Mouse (Mus musculus): ENCODE measurements around the gene Mccc2. TPM values are rescaled to one million over a fixed set of nuclear protein-coding genes. Genes with fewer than 3 reads are reported as not detected.

The Mccc2 gene
- total RNA-seq (2021) (10 to 100 TPM; 66.6 to 87.3 TPM), polyA plus RNA-seq (2012; rRNA removed) (63.3 and 72.2 TPM in 2 replicates)
- long read RNA-seq, transcript Mccc2-201 (17 exons, 2,123 nt) = major isoform, 101 of 109 reads
- long read RNA-seq, partial matches to known transcripts = 2 of 109 reads
- long read RNA-seq, other reads (novel, unspliced or antisense) = 6 of 109 reads

DNA sequence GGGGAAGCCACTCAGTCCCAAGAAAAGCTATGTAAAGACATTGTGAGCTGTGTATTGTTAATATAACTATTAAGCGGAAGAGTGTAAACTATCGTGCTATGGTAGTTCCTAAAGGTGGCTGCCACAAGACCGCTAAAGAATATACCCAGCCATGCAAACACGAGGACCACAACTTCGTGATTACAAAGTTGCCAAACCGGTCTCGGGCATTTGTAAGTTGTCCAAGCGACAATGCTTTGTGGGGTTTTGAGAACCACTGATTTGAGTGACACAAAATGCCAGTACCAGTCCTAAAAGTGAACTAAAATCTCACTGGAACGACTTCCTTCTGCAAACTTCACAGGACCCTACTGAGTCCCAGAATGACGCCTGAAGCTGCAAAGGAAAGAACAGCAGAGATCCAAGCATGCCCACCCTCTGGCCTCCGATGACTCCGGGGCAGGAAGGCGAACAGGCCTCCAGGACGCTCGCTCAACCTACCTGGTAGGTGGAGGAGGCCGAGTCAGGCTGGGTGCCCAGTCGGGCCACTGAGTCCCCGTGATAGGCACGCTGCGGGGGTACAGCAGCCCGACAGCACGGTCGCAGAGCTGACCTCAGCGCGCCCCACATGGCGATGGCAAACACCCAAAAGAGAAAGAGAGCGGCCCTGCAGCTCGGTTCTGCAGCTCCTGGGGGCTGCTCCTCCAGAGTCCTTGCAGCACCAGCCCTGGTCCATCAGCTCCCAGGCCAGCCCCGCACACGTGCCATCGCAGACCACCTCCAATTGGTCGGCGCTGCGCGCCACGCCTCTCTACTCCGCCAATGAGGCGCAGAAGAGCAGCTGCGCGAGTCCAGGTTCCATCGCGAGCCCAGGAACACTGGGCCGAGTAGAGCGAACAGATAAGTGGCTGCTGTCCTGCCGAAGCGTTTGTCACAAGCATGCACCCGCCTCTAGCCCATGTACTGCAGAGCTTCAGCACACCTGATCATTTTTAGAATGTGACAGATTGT is at the start of gene Mccc2:
TSS of gene Mccc2 (minus strand) at position 734 of the 990 bp plus-strand sequence.
- peak; percentile 92 for DNase-seq

DNA sequence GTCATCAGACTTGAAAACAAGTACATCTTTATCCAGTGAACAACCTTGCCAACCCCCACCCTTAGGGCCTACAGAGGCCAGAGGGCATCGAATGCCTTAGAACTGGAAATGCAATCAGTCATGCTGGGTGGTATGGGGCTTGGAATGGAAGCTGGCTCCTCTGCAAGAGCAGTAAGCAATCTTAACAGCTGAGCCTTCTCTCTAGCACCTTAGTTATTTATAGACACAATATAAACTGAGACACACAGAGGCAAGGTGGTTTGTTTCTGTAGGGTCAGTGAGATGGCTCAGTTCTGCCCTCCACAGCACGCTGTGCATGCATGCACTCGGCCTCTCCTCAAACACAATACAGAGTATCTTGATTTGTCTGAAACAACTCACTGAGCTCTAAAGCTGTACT is 48.5 kb upstream of the Mccc2 start:
- DNase-seq = no peak

DNA sequence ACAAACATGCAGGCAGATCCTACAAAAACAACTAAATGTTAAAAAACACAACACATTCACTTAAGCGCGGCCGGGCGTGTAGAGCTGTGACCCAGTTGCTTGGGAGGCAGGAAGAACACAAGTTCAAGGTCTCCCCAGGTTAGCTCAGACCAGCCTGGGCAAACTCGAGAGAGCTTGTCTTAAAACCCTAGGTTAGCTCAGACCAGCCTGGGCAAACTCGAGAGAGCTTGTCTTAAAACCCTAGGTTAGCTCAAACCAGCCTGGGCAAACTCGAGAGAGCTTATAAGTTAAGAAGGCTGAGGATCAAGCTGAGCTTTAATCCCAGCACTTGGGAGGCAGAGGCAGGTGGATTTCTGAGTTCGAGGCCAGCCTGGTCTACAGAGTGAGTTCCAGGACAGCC is 42.3 kb upstream of the Mccc2 start:
- DNase-seq = peak; percentile 8

- DNase-seq = no peak
These were observed 10.6 kb upstream of the Mccc2 start for GRCm38 (mm10) chr13:100026013-100026412.

- no peak for DNase-seq
These were observed 1.5 kb upstream of the Mccc2 start for GRCm38 (mm10) chr13:100016891-100017290.

GRCm38 (mm10) chr13:100015937-100016336 is 498 bp upstream of the Mccc2 start:
- DNase-seq = no peak

DNA sequence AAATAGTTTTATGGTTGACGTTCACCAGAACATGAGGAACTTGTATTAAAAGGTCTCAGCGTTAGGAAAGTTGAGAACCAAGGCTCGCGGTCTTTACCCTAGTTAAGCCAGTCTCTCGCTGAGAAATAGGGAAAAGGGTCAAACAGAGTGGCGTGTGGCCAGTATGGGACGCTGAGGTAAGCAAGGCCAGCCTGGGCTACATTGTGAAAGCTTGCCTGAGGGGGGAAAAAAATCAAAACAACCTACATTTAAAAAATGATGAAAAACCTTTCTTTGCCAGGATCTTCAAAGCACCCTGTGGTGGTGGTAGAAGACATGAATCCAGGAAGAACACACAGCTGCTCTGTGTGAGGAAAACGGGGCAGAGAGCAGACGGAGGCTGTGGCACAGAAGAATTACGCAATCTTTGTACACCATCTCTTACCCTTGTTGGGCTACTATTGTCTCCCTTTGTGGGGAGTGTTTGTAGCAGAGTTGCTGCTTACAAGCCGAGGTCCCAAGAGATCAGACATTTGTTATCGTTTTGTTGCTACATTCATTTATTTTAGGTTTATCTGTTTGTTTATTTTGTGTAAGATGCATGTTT is 9.4 kb downstream of the Mccc2 start:
- DNase-seq = no peak

- peak; percentile 89 for DNase-seq
These were observed 13.6 kb downstream of the Mccc2 start for GRCm38 (mm10) chr13:100001790-100002196.

DNA sequence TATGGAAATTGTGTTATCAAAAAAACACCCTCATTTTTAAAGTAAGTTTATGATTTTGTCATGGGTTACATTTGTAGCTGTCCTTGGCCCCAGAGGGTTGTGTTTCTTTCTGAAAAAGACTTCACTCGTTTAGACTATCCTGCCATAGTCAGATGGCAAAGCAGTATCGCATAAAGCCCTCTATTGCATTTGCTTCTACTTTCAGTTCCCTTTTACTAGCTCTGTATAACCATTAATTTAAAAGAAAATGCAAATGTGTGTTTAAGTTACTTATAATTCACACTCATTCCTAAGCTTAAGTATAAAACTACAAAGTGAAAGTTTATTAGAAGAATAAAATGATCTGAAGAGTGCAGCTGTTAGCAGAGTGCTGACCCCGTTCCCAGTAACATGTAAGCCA is 16.4 kb downstream of the Mccc2 start:
- no peak for DNase-seq

DNA sequence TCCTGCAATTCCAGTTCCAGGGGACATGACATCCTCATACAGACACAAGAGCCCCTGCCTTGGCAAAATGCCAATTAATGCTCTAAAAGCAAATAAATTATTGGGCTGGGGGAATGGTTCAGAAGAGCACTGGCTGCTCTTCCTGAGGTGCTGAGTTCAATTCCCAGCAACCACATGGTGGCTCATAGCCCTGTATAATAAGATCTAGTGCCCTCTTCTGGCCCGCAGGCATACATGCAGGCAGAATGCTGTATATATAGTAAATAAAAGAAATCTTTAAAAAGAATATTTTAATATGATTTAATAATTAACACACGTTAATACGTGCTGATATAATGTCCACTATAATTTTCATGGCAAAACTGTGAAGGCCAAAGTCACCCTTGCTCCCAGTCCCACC is 17.3 kb downstream of the Mccc2 start:
- no peak for DNase-seq

DNA sequence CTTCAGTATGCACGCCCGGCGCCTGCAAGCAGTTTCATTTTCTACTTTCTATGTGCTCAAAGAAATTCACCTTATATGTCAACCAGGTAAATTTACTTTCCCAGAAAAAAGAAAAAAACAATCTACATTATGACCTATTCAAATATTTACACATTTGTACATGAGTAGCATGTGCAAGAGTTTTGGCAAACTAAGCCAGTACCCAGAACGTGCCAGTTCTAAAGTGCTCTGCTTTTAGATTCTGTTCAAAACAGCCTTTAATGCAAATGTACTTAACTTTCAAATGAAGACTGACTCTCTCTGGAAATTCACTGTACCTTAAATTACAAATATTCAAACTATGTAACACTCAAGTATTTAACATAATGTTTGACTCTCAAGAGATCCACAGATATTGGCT is 25.8 kb downstream of the Mccc2 start:
- no peak for DNase-seq

GRCm38 (mm10) chr13:99983320-99983719 is 32.1 kb downstream of the Mccc2 start:
- DNase-seq = no peak

DNA sequence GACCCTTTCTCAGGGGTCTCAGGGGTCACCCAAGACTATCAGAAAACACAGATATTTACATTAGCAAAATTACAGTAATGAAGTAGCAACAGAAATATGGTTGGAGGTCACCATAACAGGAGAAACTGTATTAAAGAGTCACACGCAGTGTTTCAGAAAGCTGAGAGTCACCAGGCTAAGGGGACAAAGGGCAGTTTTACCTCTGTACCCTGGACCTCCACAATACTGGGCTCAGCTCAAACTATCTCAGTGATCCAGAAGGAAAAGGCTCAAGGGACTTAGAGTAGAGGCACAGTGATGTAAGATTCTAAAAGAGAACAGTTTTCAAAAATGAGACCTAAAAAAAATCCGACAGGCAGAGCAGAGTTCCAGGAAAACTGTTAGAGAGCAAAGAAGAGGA is 36.0 kb downstream of the Mccc2 start:
- no peak for DNase-seq

DNA sequence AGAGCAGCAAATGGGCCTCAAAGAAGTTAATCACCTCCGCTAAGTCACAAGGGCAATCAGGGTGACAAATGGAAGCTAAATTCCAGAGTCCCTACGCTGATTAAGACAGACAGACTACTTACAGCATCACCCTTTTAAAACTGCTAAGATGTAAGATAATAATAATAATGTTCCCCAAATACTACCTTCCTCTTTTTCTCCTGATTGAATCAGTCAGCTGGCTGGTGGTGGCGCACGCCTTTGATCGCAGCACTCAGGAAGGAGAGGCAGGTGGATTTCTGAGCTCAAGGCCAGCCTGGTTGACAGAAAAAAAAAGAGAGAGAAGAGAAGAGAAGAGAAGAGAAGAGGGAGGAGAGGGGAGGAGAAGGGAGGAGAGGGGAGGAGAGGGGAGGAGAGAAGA is 45.4 kb downstream of the Mccc2 start:
- no peak for DNase-seq

- DNase-seq = no peak
These were observed 48.3 kb downstream of the Mccc2 start for GRCm38 (mm10) chr13:99967013-99967678.

DNA sequence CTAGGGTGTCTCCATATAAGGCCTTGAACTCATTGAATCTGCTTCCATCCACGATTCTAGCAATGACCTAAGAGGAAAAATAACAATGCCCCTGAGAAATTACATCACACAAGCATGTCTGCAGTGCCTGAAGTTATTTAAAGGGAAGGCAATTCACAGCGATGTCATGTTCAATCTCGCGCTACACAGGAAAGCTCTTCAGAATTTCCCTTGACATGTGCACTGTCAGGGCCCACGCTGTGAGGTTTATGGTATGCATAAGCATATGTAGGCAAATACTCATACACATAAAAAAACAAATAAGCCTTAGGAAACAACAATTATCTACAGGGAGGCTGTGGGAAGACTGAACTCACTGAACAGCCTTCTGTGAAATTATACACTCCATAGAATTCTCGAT is 51.6 kb downstream of the Mccc2 start:
- no peak for DNase-seq

GRCm38 (mm10) chr13:99961661-99962060 is 53.8 kb downstream of the Mccc2 start:
- DNase-seq = no peak

- DNase-seq = no peak
These were observed 59.9 kb downstream of the Mccc2 start for GRCm38 (mm10) chr13:99955591-99955944.

- DNase-seq = no peak
These were observed 60.4 kb downstream of the Mccc2 start for GRCm38 (mm10) chr13:99954902-99955590.

DNA sequence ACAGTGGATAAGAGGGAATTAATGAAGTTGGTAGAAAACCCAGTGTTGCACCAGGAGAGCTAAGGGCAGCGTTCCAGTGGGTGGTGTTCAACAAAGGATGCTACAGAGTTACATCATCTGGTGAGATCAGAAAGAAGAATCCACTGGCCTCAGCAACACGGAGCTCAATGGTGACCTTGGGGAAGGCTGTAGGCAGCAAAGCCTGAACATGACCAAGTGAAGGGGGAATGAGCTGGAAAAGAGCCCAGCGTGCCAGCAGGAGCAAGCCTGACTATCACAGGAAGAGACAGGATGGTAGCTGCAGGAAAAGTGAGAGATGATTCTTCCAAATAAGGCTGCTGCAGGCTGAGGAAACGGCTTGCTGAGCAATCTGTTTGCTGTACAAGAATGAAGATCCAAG is 68.0 kb downstream of the Mccc2 start:
- peak; percentile 29 for DNase-seq

GRCm38 (mm10) chr13:99943525-99943924 is 71.9 kb downstream of the Mccc2 start:
- DNase-seq = no peak

GRCm38 (mm10) chr13:99940601-99941000 is 74.8 kb downstream of the Mccc2 start:
- no peak for DNase-seq

Measured in adrenal gland, adult 2 months (tissue).